Mouse (Mus musculus) erythroblast, embryonic 14.5 days (primary cell): ENCODE data around the gene Lgals9.

Experiments
- GATA1 ChIP-seq: IDR thresholded peaks from 2 replicates; pipeline ENCODE4 v1.6.1; 2012; ENCODE audit warnings: low read length, inconsistent platforms, mixed read lengths
- TAL1 ChIP-seq: IDR thresholded peaks from 3 replicates; pipeline ENCODE4 v1.6.1; 2012; ENCODE audit warnings: low read length, inconsistent platforms, mixed read lengths

DNA sequence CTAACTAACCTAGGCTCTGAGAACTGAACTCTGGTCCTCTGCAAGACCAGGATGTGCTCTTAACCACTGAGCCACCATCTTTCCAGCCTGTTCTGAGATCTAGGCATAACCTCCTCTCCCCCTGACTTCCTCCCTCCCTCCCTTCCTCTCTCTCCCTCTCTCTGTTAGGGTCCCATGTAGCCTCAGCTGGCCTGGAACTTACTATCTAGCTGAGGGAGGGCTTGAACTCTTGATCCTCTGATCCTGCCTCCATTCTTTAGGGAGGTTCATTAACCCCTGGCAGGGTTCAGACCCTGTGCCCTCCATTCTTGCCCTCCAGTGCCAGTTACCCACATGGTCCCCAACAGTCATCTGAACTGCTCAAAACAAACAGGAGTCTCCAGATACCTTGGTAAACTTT, 28.3 kb upstream of the Lgals9 start:
- TF ChIP-seq GATA1 (no peak), TAL1 (no peak)
